Mouse (Mus musculus) adrenal gland, postnatal 0 days (tissue): ENCODE measurements around the gene Tcf3. TPM values are rescaled to one million over a fixed set of nuclear protein-coding genes. Genes with fewer than 3 reads are reported as not detected.

Experiments used
- microRNA-seq: library from miRNA; unstranded; fragments of <30 nt; microRNA quantifications from one replicate; pipeline ENCODE4, GENCODE M21; 2016; ENCODE audit warnings: borderline replicate concordance; ENCODE audit not compliant: insufficient number of aligned reads
- polyA plus RNA-seq: library from polyadenylated mRNA; unstranded; fragments of >200 nt; fragmentation: Nextera tagmentation; extraction: Ambion mirVana; gene quantifications from 2 replicates; pipeline ENCODE4 v1.2.1, GENCODE M21; 2015

The Tcf3 gene
- 49.3 and 57.5 TPM in 2 replicates for polyA plus RNA-seq

DNA sequence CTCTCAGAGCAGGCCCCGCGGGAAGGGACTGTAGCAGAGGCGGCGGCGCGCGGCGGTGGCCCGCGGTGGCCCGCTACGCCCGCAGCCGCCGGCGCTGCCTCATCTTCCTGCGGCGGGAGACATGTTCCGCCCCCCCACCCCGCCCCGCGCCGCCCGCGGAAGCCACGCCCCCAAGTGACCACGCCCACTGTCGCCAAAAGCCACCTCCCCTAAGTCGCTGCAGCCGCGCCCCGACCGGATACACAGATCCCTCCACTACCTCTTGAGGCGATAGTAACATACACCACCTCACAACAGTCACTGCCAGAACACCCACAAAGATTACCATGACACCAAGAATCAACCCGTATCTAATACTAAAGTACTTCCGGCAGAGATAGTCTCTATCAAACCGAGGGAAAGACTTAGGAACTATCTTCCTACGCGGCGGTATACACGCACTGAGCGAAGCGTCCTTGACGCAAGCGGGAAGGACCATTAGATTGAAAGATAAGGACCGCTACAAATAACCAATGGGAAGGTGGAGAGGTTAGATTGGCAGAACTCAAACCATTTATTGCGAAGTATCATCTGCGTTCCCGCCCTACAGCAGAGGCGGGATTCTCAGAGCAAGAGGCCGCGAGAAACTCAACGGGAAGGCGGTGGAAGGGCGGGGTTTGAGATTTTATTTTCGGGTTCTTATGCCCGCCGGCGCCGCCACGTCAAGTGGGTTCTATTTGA, at the start of gene Tcf3:
Gene Tcf3, minus strand, starts transcription at position 135 of the 720 bp plus-strand sequence.

GRCm38 (mm10) chr10:80406684-80407501, 26.6 kb downstream of the Tcf3 start, which contains the start of gene Uqcr11:
TSS of gene Uqcr11 (minus strand) at chr10:80406830.

DNA sequence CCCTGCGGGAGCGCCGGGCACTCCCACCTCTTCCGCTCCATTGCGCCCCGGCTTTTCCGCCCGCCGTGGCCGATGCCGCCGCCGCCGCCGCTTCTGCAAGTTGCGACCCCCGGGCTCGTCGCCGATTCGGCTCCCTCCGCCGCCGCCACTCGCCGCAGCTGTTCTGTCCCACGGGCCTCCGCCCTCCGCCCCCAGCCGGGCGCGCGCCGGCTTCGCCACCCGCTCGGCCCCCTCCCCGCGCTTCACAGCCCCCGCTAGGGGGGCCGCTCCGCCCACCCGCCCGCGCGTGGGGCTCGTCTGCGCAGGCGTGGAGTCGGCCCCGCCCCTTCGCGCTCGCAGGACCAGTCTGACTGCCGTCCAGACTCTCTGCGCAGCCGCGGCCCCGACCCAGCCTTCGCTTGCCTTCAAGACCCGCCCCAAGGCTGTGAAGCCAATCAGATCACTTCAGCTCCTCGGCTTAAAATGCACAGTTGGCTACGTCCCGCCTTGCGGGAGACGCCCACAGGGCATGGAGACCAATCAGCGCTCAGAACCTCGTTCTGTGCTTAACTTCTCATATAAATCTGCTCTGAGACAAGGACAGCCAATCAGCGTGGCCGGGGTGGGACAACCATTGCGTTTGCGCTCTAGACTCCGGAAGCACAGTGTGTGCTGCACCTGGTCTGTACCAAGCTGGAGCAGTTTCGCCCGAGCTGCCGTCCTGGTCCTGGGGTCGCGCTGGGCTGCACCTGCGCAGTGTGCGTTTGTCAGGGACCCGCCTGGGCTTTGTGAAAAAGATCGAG, 34.1 kb downstream of the Tcf3 start, which contains the start of gene Mbd3:
Gene Mbd3, minus strand, starts transcription at position 360 of the 782 bp plus-strand sequence.

DNA sequence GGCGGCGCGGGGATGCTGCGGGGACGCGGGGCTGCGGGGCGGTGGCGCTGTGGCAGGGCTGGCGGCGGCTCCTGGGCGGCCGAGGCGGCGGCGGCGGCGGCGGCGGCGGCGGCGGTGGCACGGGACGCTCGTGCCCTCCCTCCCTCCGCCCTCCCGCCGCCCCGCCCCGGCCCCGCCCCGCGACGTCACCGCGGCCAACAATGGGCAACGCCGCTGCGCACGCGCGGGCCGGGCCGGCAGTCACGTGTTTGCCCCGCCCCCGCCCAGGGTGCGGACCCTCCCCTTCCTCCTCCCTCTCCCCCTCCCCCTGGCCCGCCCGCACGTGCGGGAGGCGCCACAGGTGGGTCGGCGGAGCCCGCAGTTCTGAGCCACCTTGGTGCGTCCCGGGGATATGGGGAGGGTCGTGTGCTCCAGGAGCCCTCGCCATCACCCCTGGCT, 45.9 kb downstream of the Tcf3 start, which contains the start of gene Mex3d:
Gene Mex3d, minus strand, starts transcription at position 138 of the 438 bp plus-strand sequence.

Small RNA genes lying within 50 kb of the gene (microRNA-seq; reads per million reads assigned to microRNA genes)
- not detected for gene Gm22721

Other genes with a start within 250 kb of the Tcf3 start
- 26.2 TPM in 2 replicates for gene Mum1, start 207.2 kb downstream of the Tcf3 start, polyA plus RNA-seq
- 325 and 379 TPM in 2 replicates for gene Ndufs7, start 184.5 kb downstream of the Tcf3 start, polyA plus RNA-seq
- gene Gamt, start 172.6 kb downstream of the Tcf3 start, polyA plus RNA-seq = 79.8 and 194 TPM in 2 replicates
- gene Dazap1, start 172.2 kb downstream of the Tcf3 start, polyA plus RNA-seq = 25.3 and 33.2 TPM in 2 replicates
- 722 and 992 TPM in 2 replicates for gene Rps15, start 141.2 kb downstream of the Tcf3 start, polyA plus RNA-seq
- gene Apc2, start 137.7 kb downstream of the Tcf3 start, polyA plus RNA-seq = 5.2 and 14.1 TPM in 2 replicates
- 57.7 and 64.6 TPM in 2 replicates for gene 2310011J03Rik, start 113.1 kb downstream of the Tcf3 start, polyA plus RNA-seq
- 3.2 and 3.3 TPM in 2 replicates for gene Pcsk4, start 104.1 kb downstream of the Tcf3 start, polyA plus RNA-seq
- gene Reep6, start 103.7 kb downstream of the Tcf3 start, polyA plus RNA-seq = 5.7 and 5.9 TPM in 2 replicates
- gene Adamtsl5, start 85.2 kb downstream of the Tcf3 start, polyA plus RNA-seq = 24.9 and 42.4 TPM in 2 replicates
- gene Plk5, start 77.2 kb downstream of the Tcf3 start, polyA plus RNA-seq = 0.26 TPM in 1 of 2 replicates, not detected in the other
- gene Mex3d, start 46.0 kb downstream of the Tcf3 start, polyA plus RNA-seq = 6.5 and 7.7 TPM in 2 replicates
- 90.1 and 97.9 TPM in 2 replicates for gene Mbd3, start 34.1 kb downstream of the Tcf3 start, polyA plus RNA-seq
- 1,129 and 1,245 TPM in 2 replicates for gene Uqcr11, start 26.8 kb downstream of the Tcf3 start, polyA plus RNA-seq
- gene Onecut3, start 61.2 kb upstream of the Tcf3 start, polyA plus RNA-seq = not detected in 2 replicates
- 0.61 and 0.94 TPM in 2 replicates for gene Atp8b3, start 105.5 kb upstream of the Tcf3 start, polyA plus RNA-seq
- 11.2 and 20.1 TPM in 2 replicates for gene Rexo1, start 127.9 kb upstream of the Tcf3 start, polyA plus RNA-seq
- gene Klf16, start 143.7 kb upstream of the Tcf3 start, polyA plus RNA-seq = 7.9 and 8.0 TPM in 2 replicates
- 102 and 134 TPM in 2 replicates for gene Abhd17a, start 156.7 kb upstream of the Tcf3 start, polyA plus RNA-seq
- 54.3 and 79.2 TPM in 2 replicates for gene Scamp4, start 169.2 kb upstream of the Tcf3 start, polyA plus RNA-seq
- gene Adat3, start 169.2 kb upstream of the Tcf3 start, polyA plus RNA-seq = 1.7 and 4.1 TPM in 2 replicates
- gene Gm49322, start 172.4 kb upstream of the Tcf3 start, polyA plus RNA-seq = 0.65 and 0.98 TPM in 2 replicates
- 102 and 121 TPM in 2 replicates for gene Csnk1g2, start 189.2 kb upstream of the Tcf3 start, polyA plus RNA-seq
- 50.2 and 59.5 TPM in 2 replicates for gene Btbd2, start 223.4 kb upstream of the Tcf3 start, polyA plus RNA-seq
- gene Mknk2, start 244.5 kb upstream of the Tcf3 start, polyA plus RNA-seq = 42.1 and 50.3 TPM in 2 replicates